Mouse (Mus musculus) leukemia stem cell, adult 10-12 weeks (primary cell): ENCODE measurements around the gene Olfr1164. TPM values are rescaled to one million over a fixed set of nuclear protein-coding genes. Genes with fewer than 3 reads are reported as not detected.

Experiments
- polyA plus RNA-seq: library from polyadenylated mRNA; stranded (reverse); fragments of >175 nt; gene quantifications from 2 replicates; pipeline ENCODE4 v1.2.3, GENCODE M21; 2012; ENCODE audit warnings: low replicate concordance

The Olfr1164 gene
- polyA plus RNA-seq, result not detected in 2 replicates

DNA sequence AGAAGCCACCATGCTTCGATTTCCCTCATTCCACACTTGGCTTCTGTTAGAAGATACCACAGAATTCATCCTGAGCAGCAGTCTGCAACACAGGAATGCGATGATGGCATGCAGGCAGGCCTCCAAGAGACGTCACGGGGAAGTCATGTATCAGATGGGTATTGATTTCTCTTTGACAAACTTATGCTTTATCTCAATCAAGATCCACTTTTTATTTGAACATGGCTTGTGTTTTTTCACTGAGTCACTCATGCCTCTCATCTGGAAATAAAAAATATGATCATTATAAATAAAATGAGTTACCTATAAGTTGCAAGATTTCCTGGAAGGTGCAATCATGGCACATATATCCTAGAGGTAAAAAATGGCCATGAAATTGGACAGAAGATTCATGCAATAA lies at the start of gene Olfr1164:
Gene Olfr1164 (minus strand): TSS at position 101 of the 400 bp plus-strand sequence.

DNA sequence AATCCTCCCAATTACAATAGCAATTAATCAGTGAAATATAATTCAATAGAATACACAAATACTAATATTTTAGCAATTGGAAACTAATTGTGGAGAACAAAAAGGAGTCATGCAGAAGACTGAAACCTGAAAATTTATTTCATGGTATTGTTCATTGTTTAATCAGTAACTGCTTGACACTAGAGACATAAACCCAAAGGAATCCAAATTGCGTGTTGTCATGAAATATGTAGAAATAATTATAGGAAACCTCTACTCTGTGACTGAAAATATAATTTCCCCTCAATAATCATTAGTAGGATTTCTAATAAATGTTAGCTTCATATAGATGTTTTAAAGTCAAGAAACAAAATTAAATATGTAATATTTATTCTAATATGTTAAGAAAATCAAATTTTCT lies 34.4 kb upstream of the Olfr1164 start, which contains the start of gene Olfr1166:
Gene Olfr1166 (minus strand): TSS at position 101 of the 400 bp plus-strand sequence.

GRCm38 (mm10) chr2:88071730-88072129 lies 22.0 kb downstream of the Olfr1164 start, which contains the start of gene Olfr1163:
TSS of gene Olfr1163 (minus strand) at chr2:88071830.

DNA sequence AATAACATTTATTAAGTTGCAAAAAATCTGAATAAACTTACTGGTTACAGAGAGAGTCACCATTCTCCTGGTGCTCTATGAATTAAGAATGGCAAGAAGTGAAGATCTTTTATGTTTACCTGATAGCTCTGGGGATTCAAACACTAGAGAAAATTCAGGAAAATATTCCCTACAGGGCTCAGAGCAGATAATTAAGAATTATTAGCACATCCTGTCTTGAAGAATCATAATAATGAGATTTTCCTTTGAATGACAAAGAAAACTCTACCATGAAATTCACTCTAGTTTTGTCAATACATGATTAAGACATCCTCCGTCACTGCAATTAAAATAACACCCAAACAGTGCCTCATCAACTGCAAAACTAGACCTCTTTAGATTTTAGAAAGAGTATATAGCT lies 42.7 kb downstream of the Olfr1164 start, which contains the start of gene Olfr1162:
Gene Olfr1162 (minus strand): TSS at position 101 of the 400 bp plus-strand sequence.

Other genes starting within 250 kb of the Olfr1164 start
- gene Olfr1150-ps1, start 250.0 kb downstream of the Olfr1164 start, polyA plus RNA-seq, result not detected in 2 replicates
- not detected in 2 replicates for gene Olfr1151, start 238.1 kb downstream of the Olfr1164 start, polyA plus RNA-seq
- not detected in 2 replicates for gene Olfr1152, start 227.5 kb downstream of the Olfr1164 start, polyA plus RNA-seq
- gene Olfr1153, start 199.0 kb downstream of the Olfr1164 start, polyA plus RNA-seq, result not detected in 2 replicates
- gene Olfr1154, start 188.8 kb downstream of the Olfr1164 start, polyA plus RNA-seq, result not detected in 2 replicates
- not detected in 2 replicates for gene Olfr1155, start 148.8 kb downstream of the Olfr1164 start, polyA plus RNA-seq
- gene Olfr1156, start 140.9 kb downstream of the Olfr1164 start, polyA plus RNA-seq, result not detected in 2 replicates
- gene Olfr1157, start 125.7 kb downstream of the Olfr1164 start, polyA plus RNA-seq, result not detected in 2 replicates
- gene Olfr74, start 119.3 kb downstream of the Olfr1164 start, polyA plus RNA-seq, result not detected in 2 replicates
- gene Olfr1158, start 103.9 kb downstream of the Olfr1164 start, polyA plus RNA-seq, result not detected in 2 replicates
- not detected in 2 replicates for gene Olfr1160, start 85.7 kb downstream of the Olfr1164 start, polyA plus RNA-seq
- not detected in 2 replicates for gene Olfr1161, start 71.2 kb downstream of the Olfr1164 start, polyA plus RNA-seq
- not detected in 2 replicates for gene Olfr73, start 56.3 kb downstream of the Olfr1164 start, polyA plus RNA-seq
- gene Olfr1162, start 42.8 kb downstream of the Olfr1164 start, polyA plus RNA-seq, result not detected in 2 replicates
- not detected in 2 replicates for gene Olfr1163, start 22.1 kb downstream of the Olfr1164 start, polyA plus RNA-seq
- not detected in 2 replicates for gene Olfr1166, start 34.3 kb upstream of the Olfr1164 start, polyA plus RNA-seq
- not detected in 2 replicates for gene Olfr1167, start 61.2 kb upstream of the Olfr1164 start, polyA plus RNA-seq
- gene Olfr1168, start 87.9 kb upstream of the Olfr1164 start, polyA plus RNA-seq, result not detected in 2 replicates
- not detected in 2 replicates for gene Olfr1170, start 134.4 kb upstream of the Olfr1164 start, polyA plus RNA-seq
- gene Olfr1173, start 185.9 kb upstream of the Olfr1164 start, polyA plus RNA-seq, result not detected in 2 replicates
- gene Olfr1174-ps, start 221.2 kb upstream of the Olfr1164 start, polyA plus RNA-seq, result not detected in 2 replicates
- gene Olfr1175-ps, start 233.2 kb upstream of the Olfr1164 start, polyA plus RNA-seq, result not detected in 2 replicates
- gene Olfr1176, start 242.8 kb upstream of the Olfr1164 start, polyA plus RNA-seq, result not detected in 2 replicates